Mouse (Mus musculus) layer of hippocampus, postnatal 36 days (tissue): ENCODE results near the gene Mroh2a. TPM values are rescaled to one million over a fixed set of nuclear protein-coding genes. Genes with fewer than 3 reads are reported as not detected.

ENCODE experiments used
- DNase-seq, 2 experiments: peaks; one replicate each; pipeline ENCODE4 v3.0.0; 2022
- total RNA-seq, 2 experiments: library from RNA; stranded (reverse); gene quantifications; 2 replicates each; pipeline ENCODE4 v1.2.3; 2021

The Mroh2a gene
- total RNA-seq, 2 experiments from 2014 or later: 0.05 TPM; not detected in 1

DNA sequence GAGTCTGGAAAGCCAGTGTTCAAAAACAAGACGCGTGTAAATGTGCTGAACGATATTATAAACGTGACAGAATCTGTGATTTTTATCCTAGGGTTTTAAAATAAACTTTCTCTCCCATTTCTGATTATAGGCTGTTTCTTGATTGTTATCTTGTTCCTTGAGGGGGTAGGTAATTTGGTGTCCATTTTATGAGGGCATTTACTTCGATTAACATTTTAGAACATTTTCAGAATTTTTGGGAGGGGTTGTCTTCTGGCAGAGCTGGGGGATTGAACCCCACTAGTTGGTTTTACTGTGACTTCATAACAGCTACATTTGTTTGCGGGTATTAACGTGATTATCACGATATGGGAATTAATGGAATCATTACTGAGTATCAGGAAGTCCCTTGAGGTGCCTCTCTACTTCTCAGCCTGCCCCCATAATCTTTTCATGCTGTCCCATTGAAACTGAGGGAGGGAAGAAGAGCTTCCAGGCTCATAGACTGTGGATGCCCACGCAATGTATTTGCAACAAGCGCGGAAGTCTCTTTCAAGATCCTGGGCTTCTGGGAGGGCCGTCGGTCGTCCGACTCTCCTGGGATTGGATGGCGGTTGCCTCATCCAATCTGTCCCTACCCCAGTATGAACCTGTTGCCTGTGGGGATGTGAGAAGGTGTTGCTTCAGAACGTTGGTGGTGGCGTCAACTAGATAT is 51.2 kb downstream of the Mroh2a start:
- no peak for DNase-seq

- no peak for DNase-seq
Observed at GRCm38 (mm10) chr1:88279111-88280005, 52.6 kb downstream of the Mroh2a start.

GRCm38 (mm10) chr1:88280006-88280690 is 53.4 kb downstream of the Mroh2a start:
- no peak for DNase-seq

- DNase-seq: no peak
Observed at GRCm38 (mm10) chr1:88282301-88282700, 55.5 kb downstream of the Mroh2a start.

- no peak for DNase-seq
Observed at GRCm38 (mm10) chr1:88283376-88284227, 56.8 kb downstream of the Mroh2a start.

- DNase-seq: no peak
Observed at GRCm38 (mm10) chr1:88284228-88284945, 57.6 kb downstream of the Mroh2a start.

DNA sequence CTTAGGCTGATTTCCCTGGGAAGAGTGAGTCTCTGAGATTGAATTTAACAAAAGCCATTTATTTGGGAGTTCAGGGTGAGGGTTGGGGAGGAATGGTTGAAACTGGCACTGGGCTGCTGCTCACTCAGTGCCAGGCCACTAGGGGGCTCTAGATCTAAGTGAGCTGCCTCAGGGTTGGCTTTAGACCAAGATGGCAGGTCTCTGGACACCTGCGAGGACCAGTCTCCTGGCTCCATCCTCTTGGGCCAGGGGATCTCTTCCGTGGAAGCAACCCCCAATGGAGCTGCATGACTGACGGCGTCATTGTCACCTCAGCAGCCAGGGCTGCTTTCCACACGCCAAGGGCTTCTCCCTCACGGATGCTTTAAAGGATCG is 58.1 kb downstream of the Mroh2a start:
- DNase-seq: no peak

GRCm38 (mm10) chr1:88285652-88286051 is 58.9 kb downstream of the Mroh2a start:
- no peak for DNase-seq

GRCm38 (mm10) chr1:88286136-88286845 is 59.5 kb downstream of the Mroh2a start:
- DNase-seq: no peak

- DNase-seq: no peak
Observed at GRCm38 (mm10) chr1:88286887-88287696, 60.3 kb downstream of the Mroh2a start.

DNA sequence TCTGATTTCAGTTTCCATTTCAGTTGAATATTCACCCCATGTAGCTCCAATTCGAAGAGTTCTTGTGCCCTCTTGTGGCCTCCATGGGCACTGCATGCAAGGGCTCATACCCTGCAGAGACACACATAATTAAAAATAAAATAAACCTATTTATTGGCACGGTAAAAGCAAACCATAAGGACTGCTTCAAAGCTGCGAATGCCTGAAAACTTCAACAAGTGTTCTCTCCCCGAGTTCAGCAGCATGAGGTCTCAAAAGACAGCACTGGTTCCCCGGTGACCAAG is 60.9 kb downstream of the Mroh2a start:
- DNase-seq: no peak

DNA sequence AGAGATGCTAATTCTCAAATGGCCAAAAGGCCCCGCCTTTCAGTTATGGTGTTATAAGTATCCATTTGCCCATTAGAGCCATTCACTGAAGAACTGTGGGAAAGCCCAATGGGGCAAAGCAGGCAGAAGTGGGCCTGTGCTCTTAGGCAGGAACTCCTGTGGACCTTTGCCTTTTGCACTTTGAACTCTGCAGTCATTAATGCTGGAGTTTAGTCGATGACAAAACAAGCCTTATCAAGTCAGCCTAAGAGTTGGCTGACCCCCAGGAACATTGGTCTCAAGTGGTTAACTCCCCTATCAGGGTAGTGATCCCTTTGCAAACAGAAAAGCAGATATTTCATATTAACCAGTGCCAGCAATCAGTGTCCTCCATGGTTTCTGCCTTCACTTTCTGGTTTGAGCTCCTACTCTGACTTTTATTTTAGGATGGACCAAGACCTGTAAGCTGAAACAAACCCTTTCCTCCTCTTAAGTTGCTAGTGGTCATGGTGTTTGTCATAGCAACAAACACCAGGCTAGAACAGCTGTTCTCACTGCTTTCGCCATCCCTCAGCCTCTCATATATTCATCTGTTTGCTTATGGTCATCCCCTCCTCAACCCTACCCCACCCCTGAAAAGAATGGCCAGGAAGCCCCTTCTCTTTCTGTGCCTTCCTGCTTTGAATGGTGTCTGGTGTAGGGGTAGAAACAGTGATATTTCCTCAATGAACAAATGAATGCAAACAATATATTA is 61.4 kb downstream of the Mroh2a start:
- no peak for DNase-seq

DNA sequence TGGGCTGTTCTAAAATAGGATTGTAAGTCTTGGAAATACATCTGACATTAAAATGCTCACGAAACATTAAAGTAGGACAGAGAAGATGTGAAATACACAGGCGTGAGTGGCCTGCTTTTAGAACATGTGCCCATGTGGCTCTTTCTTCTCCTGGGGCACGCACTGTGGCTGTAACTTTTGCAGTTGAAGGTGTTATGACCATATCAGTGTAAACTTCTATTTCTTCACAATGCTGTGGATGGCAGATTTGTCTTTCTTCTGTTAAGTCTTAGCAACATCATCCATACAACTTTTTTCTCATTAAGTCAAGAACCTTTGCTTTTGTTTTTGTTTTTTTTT is 62.0 kb downstream of the Mroh2a start:
- DNase-seq: no peak

- no peak for DNase-seq
Observed at GRCm38 (mm10) chr1:88289152-88289551, 62.4 kb downstream of the Mroh2a start.

DNA sequence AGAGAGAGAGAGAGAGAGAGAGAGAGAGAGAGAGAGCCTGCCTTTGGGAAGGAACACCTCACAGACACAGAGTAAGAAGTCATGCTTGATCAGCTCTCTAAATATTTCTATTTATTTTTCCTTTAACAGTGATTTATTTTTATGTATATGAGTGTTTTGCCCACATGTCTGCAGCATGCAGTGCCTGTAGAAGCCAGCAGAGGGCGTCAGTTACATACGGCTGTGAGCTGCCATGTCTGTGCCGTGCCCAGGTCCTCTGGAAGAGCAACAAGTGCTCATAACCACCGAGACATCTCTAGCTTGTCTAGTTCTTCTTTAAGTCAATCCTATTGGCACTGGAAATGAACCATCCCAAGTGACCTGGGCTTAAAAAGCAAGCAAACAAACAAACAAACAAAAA is 63.1 kb downstream of the Mroh2a start:
- DNase-seq: no peak

DNA sequence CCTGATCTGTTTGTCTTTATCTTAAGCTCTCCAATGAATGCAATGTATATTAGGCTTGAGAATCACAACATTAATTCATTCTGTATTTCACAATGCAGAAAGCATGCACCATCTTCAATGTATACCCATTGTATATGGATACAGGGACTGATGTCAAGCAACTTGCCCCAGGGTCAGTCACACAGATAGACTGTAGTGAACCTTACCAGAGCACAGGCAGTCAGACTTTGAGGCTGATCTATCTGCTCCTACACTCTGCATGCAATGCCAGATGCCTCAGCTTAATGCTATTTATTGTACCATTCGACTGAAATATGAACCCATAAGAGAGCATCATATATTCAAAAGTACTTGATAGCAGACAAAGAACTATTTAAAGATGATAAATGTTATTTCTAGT is 63.7 kb downstream of the Mroh2a start:
- no peak for DNase-seq

- DNase-seq: no peak
Observed at GRCm38 (mm10) chr1:88291409-88292005, 64.7 kb downstream of the Mroh2a start.

DNA sequence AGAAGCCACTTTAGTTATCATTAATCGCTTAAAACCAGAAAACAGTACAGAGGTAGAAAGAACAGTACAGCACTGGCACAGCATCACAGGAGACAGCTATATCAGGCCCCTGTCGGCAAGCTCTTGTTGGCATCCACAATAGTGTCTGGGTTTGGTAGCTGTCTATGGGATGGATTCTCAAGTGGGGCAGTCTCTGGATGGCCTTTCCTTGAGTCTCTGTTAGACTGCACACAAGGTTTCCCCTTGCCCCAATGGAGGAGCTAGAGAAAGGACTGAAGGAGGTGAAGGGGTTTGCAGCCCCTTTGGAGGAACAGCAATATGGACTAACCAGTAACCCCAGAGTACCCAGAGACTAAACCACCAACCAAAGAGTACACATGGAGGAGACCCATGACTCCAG is 65.3 kb downstream of the Mroh2a start:
- DNase-seq: no peak

- no peak for DNase-seq
Observed at GRCm38 (mm10) chr1:88294650-88295049, 67.9 kb downstream of the Mroh2a start.
